Mouse (Mus musculus): ENCODE results near the gene Prkca.

Gene Prkca

DNA sequence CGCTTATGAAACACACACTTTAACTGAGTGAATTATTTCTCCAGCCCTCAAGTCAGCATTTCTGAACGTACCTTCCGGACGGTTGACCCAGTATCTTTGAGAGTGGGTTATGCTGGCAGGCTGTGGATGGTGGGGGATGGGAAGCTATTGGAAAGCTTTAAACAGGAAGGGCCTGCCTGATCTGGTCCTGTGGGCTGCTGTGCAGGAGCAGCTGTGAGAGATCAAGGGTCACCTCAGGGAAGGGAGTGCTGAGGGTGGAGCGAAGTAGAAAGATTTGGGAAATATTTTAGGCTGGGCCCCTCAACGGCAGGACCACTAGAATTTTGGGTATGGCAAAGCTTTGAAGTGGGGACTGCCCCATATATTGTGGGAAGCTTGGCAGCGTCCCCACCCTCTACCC lies 412.0 kb downstream of the Prkca start:
- TF ChIP-seq GATA4 (IDR thresholded peaks at IDR 0.05; ENCODE audit: insufficient replicate concordance, low read length) = no peak

DNA sequence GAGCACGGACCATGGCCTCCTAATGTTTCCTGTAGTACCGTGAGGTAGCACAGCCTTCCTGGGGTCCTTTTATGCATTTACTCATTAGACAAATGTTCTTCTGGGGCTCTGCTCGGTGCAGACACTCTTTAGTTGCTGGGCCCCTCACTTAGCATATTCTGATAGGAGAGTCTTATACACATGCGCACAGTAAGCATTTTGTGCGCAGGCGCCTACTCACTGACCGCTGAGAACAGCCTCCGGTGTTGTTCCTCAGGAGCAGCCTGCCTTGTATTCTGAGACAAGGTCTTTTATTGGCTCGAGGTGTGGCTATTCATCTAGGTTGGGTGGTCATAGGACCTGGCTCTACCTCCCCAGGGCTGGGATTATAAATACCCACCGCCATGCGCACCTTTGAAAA lies 412.4 kb downstream of the Prkca start:
- no peak for TF ChIP-seq GATA4 (IDR thresholded peaks at IDR 0.05; ENCODE audit: insufficient replicate concordance, low read length)

DNA sequence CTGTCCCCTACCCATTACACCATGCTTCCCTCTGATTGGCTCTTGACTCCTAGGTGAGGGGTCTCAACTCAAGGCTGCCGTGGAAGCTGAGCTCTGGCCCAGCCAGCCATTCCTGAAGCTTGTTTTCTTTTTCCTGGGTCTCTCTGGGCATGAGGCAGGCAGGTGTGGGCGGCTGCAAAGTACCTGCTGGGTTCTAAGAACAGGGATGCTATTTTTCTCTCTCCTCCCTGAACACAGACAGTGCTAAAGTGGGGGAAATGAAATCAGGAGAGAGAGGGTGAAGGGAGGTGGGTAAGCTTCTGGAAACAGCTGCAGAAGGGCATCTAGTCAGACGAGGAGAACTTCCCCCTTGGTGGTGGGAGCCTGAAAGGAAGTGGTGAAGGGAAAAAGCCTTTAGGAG lies 414.0 kb downstream of the Prkca start:
- TF ChIP-seq GATA4 (IDR thresholded peaks at IDR 0.05; ENCODE audit: insufficient replicate concordance, low read length) = no peak

DNA sequence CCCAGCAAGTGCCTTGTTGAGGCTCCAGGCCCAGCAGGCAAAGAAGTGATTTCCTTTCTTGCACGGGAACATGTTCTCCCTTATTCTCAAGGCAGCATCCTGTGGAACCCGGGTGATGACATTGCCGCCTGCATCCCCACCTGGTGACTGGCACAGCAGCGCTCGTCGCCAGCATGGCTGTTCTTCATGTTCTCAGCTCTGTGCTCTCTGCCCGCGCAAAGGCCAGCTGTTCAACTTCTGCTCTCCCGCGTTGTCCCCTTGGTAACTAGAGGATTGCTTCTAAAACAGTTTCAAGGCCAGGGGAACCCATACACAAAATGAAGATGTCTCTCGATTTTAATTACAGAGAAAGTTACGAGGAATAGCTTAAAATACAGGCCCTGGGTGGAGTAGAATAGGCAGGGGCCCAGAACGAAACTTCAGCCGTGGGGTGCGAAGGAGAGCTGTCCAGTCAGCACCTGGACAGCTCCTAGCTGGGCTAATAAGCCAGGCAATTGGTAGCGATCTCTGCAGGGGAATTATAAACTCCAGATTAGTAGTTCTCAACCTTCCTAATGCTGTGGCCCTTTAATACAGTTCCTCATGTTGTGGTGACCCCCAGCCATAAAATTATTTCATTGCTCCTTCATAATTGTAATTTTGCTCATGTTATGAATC lies 423.7 kb downstream of the Prkca start:
- no peak for TF ChIP-seq GATA4 (IDR thresholded peaks at IDR 0.05; ENCODE audit: insufficient replicate concordance, low read length)

DNA sequence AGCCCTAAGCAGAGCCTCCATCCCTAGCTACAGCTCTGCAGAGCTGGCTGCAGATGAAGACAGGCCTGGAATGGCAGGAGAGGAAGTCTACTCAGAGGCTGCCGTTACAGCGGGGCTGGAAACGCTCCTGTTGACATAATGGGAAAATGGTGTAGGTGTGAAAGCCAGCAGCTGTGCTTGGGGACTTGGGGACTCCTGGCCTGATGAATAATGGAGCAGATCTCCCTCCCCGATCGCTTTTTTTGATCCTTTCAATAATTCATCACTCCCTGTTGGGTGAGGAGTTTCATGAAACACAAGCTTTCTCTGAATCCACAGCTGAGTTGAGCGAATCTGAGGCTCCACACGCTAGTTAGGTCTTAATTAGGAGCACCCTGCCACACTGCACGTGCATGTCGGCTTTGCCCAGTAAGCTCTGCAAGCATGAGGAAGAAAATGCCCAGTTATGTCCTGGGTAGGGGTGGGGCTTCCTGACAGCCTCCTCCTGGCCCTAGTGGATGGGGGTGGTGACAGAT lies 425.9 kb downstream of the Prkca start:
- TF ChIP-seq GATA4 (IDR thresholded peaks at IDR 0.05; ENCODE audit: insufficient replicate concordance, low read length) = no peak

DNA sequence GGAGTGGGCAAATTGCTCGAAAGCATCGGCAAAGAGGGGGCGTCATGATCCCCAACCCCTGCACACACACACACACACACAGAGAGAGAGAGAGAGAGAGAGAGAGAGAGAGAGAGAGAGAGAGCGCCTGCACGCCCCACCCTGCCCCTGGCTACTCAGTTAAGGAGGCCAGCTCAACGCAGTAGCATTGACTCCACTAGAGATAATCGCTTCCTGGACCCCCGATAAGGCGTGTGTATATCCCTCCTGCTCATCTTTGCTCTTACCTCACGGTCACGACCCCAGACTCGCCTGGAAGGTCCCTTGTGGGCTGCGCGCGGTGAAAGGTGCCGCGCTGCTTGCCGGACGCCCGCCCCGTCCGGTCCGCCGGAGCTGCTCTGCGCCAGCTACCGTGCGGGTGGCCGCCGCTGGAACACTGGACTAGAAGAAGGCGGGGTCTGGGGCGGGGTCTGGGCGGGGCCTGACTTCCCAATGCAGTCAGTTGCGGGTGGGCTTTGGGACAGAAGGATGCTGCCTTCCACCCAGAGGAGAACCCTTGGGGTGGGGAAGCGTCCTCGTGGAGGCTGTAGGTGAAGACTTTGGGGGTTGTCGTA lies 429.0 kb downstream of the Prkca start, which contains the start of gene Cacng5:
Gene Cacng5, minus strand, starts transcription at position 422 of the 593 bp plus-strand sequence.
- no peak for TF ChIP-seq GATA4 (IDR thresholded peaks at IDR 0.05; ENCODE audit: insufficient replicate concordance, low read length)

DNA sequence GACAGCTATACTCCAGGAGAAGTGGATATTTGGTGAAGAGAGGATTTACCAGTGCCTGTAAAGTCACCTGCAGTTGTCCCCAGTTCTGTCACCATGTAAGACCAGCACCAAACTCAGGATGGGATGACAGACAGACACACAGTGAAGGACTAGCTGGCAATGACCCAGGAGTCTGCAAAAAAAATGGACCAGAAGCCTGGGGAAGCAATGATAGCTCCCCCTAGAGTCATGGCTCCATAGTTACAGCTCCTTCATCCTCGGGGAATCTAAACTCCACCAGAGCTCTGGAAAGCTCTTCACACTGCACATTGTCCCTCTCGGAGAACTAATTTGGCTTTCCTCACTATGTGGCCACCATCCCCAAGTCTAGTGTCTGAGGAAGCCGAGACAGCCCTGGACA lies 430.4 kb downstream of the Prkca start:
- TF ChIP-seq GATA4 (IDR thresholded peaks at IDR 0.05; ENCODE audit: insufficient replicate concordance, low read length) = no peak

DNA sequence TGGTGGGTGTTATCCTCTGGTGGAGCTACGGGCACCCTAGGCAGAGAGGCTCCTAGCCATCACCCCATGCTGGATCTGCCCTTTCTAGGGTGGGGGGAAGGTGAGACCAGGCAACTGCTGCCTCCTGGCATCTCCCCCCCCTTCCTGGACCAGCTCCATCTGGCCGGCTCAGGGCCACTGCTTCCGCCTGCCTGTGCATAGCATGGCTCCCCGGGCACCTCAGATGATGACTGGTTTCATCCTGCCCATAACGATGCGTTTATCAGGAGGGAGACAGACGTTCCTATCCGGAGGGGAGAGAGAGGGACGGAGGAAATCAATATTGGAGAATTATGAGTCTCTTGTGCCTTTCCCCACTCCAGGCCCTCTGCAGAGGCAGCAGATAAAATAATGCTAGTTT lies 438.4 kb downstream of the Prkca start:
- TF ChIP-seq GATA4 (IDR thresholded peaks at IDR 0.05; ENCODE audit: insufficient replicate concordance, low read length) = no peak

DNA sequence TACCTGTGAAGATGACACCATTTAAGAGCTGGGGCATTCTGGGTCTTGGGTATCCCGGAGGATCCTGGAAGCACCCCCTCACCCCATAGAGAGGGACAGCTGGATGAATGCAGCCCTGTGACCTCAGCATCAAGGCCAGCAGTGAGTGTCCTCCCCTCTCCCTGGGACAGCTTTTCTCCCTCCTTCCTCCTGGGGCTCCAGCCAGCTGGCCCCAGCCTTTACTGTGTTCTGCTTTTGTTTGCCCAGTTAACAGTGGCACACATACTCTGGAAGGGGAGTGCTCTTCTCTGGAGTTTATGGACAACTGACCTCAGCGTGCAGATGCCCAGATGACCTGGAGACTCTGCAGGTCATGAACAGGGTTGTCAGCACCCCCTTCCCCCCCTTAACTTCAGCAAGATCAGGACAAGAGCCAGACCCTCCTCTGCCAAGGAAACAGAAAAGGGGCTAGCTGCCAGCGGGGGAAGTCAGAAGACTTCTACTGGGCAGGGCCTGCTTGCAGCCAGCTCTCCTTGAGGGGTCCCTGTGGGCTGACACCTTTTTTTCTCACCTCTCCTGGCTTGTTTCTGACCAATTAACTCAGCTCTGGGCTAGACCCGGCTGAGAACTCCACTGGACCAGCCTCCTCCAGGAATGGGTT lies 439.6 kb downstream of the Prkca start:
- TF ChIP-seq GATA4 (IDR thresholded peaks at IDR 0.05; ENCODE audit: insufficient replicate concordance, low read length) = no peak

DNA sequence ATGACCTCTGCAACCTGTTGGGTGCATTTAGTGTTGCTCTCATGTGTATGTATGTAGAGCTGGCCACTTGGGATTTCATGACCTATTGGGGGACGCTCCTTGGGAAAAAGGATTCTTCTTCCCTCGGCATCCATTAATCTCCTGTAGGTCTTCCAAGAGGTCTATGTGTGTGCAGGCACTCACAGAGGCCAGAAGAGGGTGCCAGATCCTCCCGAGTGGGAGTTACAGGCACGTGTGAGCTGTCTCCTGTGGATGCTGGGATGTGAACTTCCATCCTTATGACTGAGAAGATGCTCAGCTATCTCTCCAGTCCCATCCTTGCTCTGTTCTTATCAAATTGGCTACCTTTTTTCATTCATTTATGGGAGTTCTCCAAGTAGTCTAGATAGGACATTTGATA lies 443.3 kb downstream of the Prkca start:
- no peak for TF ChIP-seq GATA4 (IDR thresholded peaks at IDR 0.05; ENCODE audit: insufficient replicate concordance, low read length)

DNA sequence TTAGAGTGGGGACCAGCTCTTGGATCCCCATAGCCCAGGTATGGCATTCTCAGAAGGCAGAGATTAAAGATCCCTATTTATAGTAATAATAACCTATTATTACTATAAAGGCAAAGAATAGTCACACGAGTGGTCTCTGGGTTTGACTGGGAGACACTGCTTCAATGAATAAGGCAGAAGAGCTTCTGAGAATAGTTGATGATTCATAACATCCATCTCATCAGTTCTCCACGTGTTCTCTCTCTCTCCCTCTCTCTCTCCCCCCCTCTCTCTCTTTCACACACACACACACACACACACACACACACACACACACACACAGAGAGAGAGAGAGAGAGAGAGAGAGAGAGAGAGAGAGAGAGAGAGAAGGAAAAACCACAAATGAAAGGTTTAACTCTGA lies 445.0 kb downstream of the Prkca start:
- no peak for TF ChIP-seq GATA4 (IDR thresholded peaks at IDR 0.05; ENCODE audit: insufficient replicate concordance, low read length)

DNA sequence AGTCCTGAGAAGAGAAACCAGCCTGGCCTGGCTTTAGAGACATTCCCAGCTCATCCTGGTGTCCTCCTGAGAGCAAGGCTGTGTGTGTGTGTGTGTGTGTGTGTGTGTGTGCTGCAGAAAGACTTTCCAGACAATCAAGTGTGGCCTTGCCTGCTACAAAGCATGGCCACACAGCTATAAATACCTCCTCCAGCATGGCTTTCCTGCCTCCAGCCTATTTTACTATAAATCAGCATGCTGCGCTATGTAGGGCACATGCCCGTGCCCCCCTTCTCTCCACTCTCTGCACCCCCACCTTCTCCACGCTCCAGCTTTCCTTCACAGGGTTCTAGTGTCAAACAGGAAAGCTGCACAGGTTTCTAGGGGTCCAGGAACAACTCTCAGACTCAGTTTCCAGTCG lies 448.1 kb downstream of the Prkca start:
- TF ChIP-seq GATA4 (IDR thresholded peaks at IDR 0.05; ENCODE audit: insufficient replicate concordance, low read length) = no peak

DNA sequence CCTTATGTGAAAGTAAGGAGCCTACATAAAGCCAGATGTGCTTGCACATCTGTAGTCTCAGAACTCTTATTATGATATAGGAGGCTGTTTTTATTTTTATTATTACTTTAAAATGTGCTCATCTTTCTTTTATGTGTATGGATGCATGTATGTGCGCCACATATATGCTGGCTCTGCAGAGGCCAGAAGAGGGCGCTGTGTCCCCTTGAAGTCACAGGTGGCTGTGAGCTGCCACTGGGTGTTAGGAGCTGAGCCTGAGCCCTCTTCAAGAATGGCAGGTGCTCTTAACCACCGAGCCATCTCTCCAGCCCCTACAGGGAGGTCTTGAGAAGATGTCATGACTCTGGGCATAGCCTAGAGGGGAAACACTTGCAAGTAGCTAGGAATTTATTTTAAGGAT lies 452.4 kb downstream of the Prkca start:
- no peak for TF ChIP-seq GATA4 (IDR thresholded peaks at IDR 0.05; ENCODE audit: insufficient replicate concordance, low read length)

DNA sequence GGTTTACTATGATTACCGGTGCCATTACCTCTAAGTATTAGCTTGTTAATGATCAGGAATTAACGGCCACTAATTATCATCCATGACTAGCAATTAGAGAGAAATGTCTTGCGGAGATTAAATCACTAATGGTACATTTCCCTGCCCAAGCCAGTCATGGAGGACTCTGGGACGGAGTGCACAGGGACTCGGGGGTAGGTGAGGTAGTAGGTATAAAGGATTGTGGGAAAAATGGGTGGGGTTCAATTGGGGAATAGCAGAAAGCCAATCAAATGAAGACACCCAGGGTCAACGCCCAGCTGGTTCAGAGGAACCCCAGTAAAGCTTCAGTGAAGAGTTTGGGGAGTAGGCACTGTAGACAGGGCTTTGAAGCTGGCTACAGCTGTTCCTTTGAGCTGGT lies 456.4 kb downstream of the Prkca start:
- no peak for TF ChIP-seq GATA4 (IDR thresholded peaks at IDR 0.05; ENCODE audit: insufficient replicate concordance, low read length)
